Comparison of ENCODE assay signal across 20 mouse cellular contexts in genomic region chr17:12047523-12047922, GRCm38 (mm10).
A peak's percentile ranks its signal among the peaks of the same experiment; 100 is the strongest.
DNase-seq lines count a peak whose midpoint lies in the region; ATAC-seq lines count a peak whose summit lies in the region.
"Had no signal": no experiment of that assay in that cellular context is flagged by ENCODE, and none has a peak within 500 bp of the region (broad histone marks: within the 10 kb centered on the region; RNA-seq: fewer than 3 reads in every experiment).

No protein-coding gene starts in this region.

- ATAC-seq in megakaryocyte-erythroid progenitor cell, adult 5-6 weeks (replicated peaks; ENCODE audit: low FRiP score, low TSS enrichment, poor library complexity, severe bottlenecking), result no peak
- ATAC-seq: forebrain, postnatal 0 days; hindbrain, embryonic 16.5 days; inflammation-experienced regulatory T-cells, adult 6 months had no signal

- H3K36me3 ChIP-seq in heart, embryonic 10.5 days, result no peaks in the 10 kb centered on the region
- H3K36me3 ChIP-seq: forebrain, embryonic 12.5 days; heart, embryonic 13.5 days; hindbrain, embryonic 12.5 days had no signal

- peaks cover 8% of the 10 kb centered on the region; the same call in 1 of the 2 replicates for H3K4me1 ChIP-seq in heart, embryonic 10.5 days

- no peak overlapping the region for H3K4me3 ChIP-seq in heart, embryonic 10.5 days
- H3K4me3 ChIP-seq: forebrain, embryonic 12.5 days; heart, embryonic 13.5 days; hindbrain, embryonic 12.5 days had no signal

- peaks cover 31% of the 10 kb centered on the region for H3K27me3 ChIP-seq in heart, embryonic 10.5 days (ENCODE audit: insufficient read depth, poor library complexity, severe bottlenecking)
- H3K27me3 ChIP-seq: hindbrain, embryonic 12.5 days had no signal

- peak; percentile 45 for DNase-seq in heart, embryonic 10.5 days (ENCODE audit: low spot score)
- no peak for DNase-seq in heart, postnatal 4 days
- DNase-seq in testis, postnatal 10 days (ENCODE audit: low spot score), result peak; percentile 22
- DNase-seq in testis, postnatal 14 days (ENCODE audit: low spot score), result no peak
- peak; percentile 96 for DNase-seq in R1 (ENCODE audit: low read depth, low spot score)
- DNase-seq in retina, embryonic 14.5 days (ENCODE audit: low spot score), result no peak
- DNase-seq: adrenal gland, postnatal 10 days; cerebellum, adult 11 months; cerebellum, adult 8-10 months; cerebellum, postnatal 14 days; forebrain, postnatal 0 days; gastrocnemius, postnatal 25 days; heart, postnatal 36 days; kidney, adult 18-20 months had no signal

- 25% methylated on average over 6 of the region's 6 CpGs for WGBS in heart, embryonic 10.5 days

- H3K27ac ChIP-seq in heart, embryonic 10.5 days, result no peak overlapping the region
- H3K27ac ChIP-seq: forebrain, embryonic 12.5 days; heart, embryonic 13.5 days; hindbrain, embryonic 12.5 days had no signal

- H3K9me3 ChIP-seq in heart, embryonic 10.5 days, result no peaks in the 10 kb centered on the region
- H3K9me3 ChIP-seq: forebrain, embryonic 12.5 days; heart, embryonic 13.5 days; hindbrain, embryonic 12.5 days had no signal

Comparison
In these comparisons a context has a peak if more than half of its experiments do, and no peak if none do; other contexts are left out.
1. DNase-seq: peak in heart, embryonic 10.5 days (single experiment), testis, postnatal 10 days (single experiment) and R1 (single experiment); none in heart, postnatal 4 days (single experiment), testis, postnatal 14 days (single experiment) and retina, embryonic 14.5 days (single experiment).